Mouse (Mus musculus): ENCODE results near the gene Zmiz1.

Gene Zmiz1

GRCm38 (mm10) chr14:25493301-25494241 is 34.6 kb downstream of the Zmiz1 start:
- no peak for DNase-seq

- DNase-seq, result no peak
These were observed 35.8 kb downstream of the Zmiz1 start for GRCm38 (mm10) chr14:25494778-25495177.

GRCm38 (mm10) chr14:25496116-25496515 is 37.1 kb downstream of the Zmiz1 start:
- peak; percentile 79 for DNase-seq

DNA sequence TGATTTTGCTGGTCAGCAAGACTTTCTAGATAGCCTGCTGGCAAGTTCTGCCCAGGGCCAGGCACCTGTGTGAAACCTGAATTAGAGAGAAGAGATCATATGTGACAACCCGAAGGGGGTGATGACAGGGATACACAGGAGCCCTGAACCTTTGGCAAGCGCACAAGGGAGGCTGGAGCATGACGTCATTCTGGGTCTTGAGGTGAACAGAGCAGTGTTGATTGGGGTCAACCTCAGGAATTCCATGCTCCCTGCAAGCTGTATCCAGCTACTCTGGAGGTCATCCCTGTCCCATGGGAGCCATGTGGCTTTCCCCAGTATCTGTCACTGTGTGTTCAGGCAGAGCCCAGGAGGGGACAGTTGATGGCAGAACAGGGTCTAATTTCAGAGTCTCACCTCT is 38.0 kb downstream of the Zmiz1 start:
- no peak for DNase-seq

DNA sequence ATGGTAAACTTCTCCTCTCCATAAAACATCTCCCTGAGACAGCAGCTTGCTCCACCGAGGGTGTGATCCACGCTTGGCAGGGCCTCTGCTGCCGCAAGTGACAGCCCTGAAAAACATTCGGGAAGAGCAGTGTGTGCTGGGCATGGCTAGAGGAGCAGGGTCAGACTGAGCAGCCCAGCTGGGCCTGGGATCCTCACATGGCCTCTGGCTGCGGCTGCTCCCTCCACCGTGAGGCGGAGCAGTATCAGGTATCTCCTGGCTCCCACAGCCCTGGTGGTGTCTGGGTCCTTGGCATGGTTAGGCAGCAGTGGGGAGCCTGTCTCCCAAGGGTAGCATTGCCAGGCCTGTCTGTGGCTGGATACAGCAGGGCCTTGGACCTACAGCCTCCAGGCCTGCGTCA is 38.6 kb downstream of the Zmiz1 start:
- DNase-seq, result no peak

DNA sequence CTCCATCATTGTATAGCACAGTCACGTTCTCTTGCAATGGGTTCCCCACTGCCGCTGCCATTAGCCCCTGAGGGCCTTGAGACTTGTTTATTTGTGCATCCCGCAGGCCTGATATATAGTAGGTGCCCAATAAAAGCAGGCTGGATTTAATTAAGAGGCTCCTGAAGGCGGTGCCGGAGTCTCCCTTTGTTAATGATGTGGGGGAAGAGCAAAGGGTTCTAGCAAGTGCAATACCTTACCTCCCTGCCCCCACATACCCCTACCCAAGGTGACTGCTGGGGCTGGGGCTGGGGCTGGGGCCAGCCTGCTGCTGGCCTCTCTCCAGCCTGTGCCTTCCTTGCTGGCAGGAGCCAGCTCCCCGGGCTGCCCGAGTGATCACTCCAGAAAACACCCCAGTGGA is 39.4 kb downstream of the Zmiz1 start:
- DNase-seq, result no peak

- DNase-seq, result no peak
These were observed 40.5 kb downstream of the Zmiz1 start for GRCm38 (mm10) chr14:25499526-25499925.

DNA sequence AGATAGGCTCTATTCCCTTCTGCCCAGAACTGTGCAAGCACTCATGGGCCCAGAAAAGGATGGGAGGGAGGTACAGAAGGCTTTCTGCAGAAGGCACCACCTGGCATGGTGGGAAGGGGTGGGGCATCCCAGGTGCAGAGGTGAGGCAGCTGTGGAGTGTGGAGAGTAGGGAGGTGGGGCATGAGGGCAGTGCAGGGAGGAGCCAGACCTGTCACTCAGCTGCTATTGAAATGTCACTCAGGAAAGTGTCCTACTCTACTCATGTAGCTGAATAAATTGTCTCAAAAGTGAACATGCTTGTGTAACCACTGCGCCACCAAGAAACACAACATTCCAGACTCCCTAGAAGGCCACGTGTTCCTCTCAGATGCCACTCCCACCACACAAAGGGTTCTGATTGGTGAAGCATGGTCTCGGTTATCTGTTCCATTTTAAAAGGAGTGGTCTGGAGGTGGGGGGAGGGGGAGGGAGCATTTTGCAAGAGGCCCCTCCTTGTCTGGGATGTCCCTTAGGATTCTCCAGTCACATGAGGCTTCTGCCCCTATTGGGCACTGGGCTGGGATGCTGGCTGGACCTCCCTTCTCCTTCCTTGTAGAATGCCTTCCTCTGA is 41.6 kb downstream of the Zmiz1 start:
- DNase-seq, result no peak

- no peak for DNase-seq
These were observed 42.5 kb downstream of the Zmiz1 start for GRCm38 (mm10) chr14:25501481-25501880.

- DNase-seq, result no peak
These were observed 43.4 kb downstream of the Zmiz1 start for GRCm38 (mm10) chr14:25502355-25502754.

GRCm38 (mm10) chr14:25504241-25504640 is 45.3 kb downstream of the Zmiz1 start:
- DNase-seq, result no peak

- no peak for DNase-seq
These were observed 46.3 kb downstream of the Zmiz1 start for GRCm38 (mm10) chr14:25505201-25505671.

DNA sequence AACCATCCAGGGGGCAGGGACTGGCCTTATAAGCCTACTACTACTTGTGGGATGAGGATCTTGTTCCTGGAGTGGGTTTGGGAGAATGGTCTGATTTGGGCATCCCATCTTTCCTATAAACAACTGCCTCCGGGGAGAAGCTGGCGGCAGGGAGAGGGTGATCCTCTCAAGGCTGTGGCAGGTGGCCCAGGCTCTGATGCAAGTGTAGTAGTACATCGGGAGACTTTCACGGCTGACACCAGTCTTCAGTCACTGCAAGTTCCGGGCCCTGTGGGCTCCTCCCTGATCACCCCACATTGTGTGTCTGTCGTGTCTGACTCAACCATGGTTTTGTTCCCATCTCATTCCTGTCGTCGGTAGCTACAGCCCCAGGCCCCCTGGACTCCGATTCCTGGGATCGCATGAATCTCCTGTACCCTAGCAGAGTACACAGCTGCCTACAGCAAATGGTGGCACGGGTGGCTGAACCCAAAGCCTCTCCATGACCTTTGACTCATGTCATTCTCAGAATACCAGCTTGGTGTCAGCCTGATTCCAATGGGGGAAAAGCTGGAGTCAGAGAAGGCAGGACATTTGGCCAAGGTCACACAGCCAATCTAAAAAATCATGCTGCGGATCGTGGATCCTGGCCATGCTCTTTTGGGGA is 49.2 kb downstream of the Zmiz1 start:
- no peak for DNase-seq

GRCm38 (mm10) chr14:25508757-25509139 is 49.8 kb downstream of the Zmiz1 start:
- DNase-seq, result no peak

DNA sequence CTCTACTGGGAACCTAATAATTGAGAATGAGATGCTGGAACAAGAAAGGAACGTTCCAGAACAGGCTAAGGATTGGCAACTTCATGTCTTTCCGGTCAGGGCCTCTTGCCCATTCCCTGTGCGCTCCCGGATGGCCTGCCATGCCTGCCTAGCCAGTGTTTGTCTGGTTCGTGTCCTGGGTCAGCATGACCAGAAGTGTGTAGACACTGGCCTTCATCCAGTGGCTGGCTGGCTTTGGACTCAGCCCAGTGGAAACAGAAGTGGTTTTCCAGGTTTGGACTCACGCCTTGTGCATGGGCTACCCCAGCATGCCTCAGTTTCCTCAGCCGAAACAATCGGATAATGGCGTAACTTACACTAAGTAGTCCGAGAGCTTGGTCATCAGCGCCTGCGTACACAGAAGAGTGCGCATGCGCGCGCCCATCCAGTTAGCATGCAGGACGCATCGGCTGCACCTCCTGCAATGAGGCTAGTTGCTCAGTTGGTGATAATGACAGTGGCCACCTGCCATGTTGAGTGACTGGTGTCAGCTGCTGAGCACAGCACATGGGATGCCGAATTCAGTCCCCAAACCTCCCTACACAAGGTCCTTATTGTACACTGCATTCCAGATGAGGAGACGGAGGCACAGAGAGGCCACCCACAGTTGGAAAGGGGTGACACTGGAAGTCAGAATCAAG is 50.6 kb downstream of the Zmiz1 start:
- DNase-seq, result no peak

- no peak for DNase-seq
These were observed 51.4 kb downstream of the Zmiz1 start for GRCm38 (mm10) chr14:25510362-25510761.

GRCm38 (mm10) chr14:25510987-25511386 is 52.0 kb downstream of the Zmiz1 start:
- no peak for DNase-seq

DNA sequence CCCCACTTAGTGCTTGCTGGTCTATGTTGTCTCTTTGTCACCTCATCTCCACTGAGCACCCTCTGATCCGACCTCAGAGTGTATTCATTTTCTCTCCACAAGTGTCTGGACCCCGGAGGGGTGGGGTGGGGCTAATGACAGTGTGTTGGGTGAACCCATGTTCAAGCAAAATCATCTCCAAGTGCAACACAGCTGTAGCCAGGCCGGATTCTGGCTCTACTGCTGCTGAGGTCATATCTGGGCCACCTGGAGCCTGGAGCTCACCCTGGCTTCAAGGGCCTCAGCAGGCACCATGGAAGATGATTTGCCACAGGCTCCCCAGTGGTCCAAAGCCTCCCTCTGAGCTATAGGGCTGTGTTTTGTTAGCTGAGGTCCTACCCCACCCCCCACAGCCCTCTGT is 52.6 kb downstream of the Zmiz1 start:
- DNase-seq, result no peak

DNA sequence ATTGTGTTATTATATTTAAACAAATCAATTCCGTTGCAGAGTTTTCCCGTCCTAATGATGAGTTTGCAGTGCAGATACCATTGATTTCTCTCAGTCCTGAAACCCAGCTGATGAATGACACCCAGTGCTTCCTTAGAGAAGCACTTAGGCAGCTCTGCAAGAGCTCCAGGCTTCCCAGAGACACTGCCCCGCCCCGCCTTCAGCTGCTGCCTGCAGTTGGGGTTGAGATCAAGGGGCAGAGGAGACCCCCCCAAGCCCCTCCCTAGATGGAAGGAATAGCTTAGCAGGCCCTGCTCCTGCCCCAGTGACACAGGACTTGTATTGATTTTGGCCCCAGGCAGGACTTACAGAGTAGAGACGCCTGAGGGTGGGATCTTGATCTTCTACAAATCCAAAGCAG is 53.0 kb downstream of the Zmiz1 start:
- no peak for DNase-seq

GRCm38 (mm10) chr14:25512803-25513202 is 53.8 kb downstream of the Zmiz1 start:
- no peak for DNase-seq

GRCm38 (mm10) chr14:25513496-25513895 is 54.5 kb downstream of the Zmiz1 start:
- no peak for DNase-seq

DNA sequence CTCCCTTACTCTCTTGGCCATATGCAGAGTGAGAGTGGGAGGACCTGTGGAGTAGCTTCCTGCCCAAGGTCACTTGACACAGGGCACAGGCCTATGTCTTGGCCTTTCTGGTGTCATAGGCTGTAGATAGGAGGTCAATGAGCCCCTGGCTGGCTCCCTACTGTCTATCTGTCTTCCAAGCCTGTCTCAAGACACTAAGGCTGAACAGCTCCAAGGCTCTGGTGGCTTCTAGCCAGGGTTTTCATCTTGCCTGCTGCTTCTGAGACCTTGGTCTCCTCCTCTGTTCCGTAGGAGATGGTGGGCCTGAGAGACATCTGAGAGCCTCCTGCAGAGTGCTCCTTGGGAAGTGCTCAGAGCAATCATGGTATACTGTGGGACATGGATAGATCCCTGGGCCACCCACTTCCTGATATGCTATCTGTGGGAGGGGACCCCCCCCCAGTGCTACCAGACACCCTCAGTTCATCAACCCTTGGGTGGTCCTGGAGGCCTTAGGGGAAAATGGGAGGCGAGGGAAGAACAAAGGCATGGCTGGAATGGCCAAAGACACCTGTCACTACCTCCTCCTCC is 56.0 kb downstream of the Zmiz1 start:
- DNase-seq, result no peak

GRCm38 (mm10) chr14:25515924-25516323 is 56.9 kb downstream of the Zmiz1 start:
- no peak for DNase-seq

Data from cerebellum, adult 8-10 months (tissue).